Mouse (Mus musculus): ENCODE measurements around the gene Hoxb13. TPM values are rescaled to one million over a fixed set of nuclear protein-coding genes. Genes with fewer than 3 reads are reported as not detected.

Hoxb13 gene
- total RNA-seq, 2 experiments from 2014 or later: not detected

Other genes starting within 250 kb of the Hoxb13 start
- under 1 TPM; 0.22 to 0.53 TPM for gene Igf2bp1, start 188.4 kb upstream of the Hoxb13 start, total RNA-seq (2021)
- gene Gip, start 169.8 kb upstream of the Hoxb13 start, total RNA-seq (2021): not detected
- gene Snf8, start 159.4 kb upstream of the Hoxb13 start, total RNA-seq (2021): 10 to 100 TPM; 81.1 to 87.0 TPM
- 10 to 100 TPM; 49.3 to 57.7 TPM for gene Ube2z, start 128.9 kb upstream of the Hoxb13 start, total RNA-seq (2021)
- gene Atp5g1, start 118.6 kb upstream of the Hoxb13 start, total RNA-seq (2021): 100 to 1,000 TPM; 228 to 281 TPM
- not detected for gene Calcoco2, start 82.4 kb upstream of the Hoxb13 start, total RNA-seq (2021)
- not detected for gene Ttll6, start 60.5 kb upstream of the Hoxb13 start, total RNA-seq (2021)
- 100 to 1,000 TPM; 294 to 445 TPM for gene Hoxb9, start 77.1 kb downstream of the Hoxb13 start, total RNA-seq (2021)
- 100 to 1,000 TPM in 1 of 2 experiments, 10 to 100 TPM in 1; 54.8 to 119 TPM for gene Hoxb8, start 87.6 kb downstream of the Hoxb13 start, total RNA-seq (2021)
- 10 to 100 TPM; 33.5 to 59.0 TPM for gene Hoxb7, start 92.3 kb downstream of the Hoxb13 start, total RNA-seq (2021)
- gene Hoxb6, start 98.2 kb downstream of the Hoxb13 start, total RNA-seq (2021): 10 to 100 TPM; 37.0 to 68.1 TPM
- 10 to 100 TPM; 11.6 to 27.3 TPM for gene Hoxb5, start 109.0 kb downstream of the Hoxb13 start, total RNA-seq (2021)
- gene Hoxb4, start 124.0 kb downstream of the Hoxb13 start, total RNA-seq (2021): 10 to 100 TPM; 16.3 to 22.1 TPM
- 10 to 100 TPM; 17.2 to 20.7 TPM for gene Hoxb3, start 129.0 kb downstream of the Hoxb13 start, total RNA-seq (2021)
- gene Hoxb2, start 156.2 kb downstream of the Hoxb13 start, total RNA-seq (2021): 10 to 100 TPM; 17.1 to 21.5 TPM
- not detected for gene Hoxb1, start 171.4 kb downstream of the Hoxb13 start, total RNA-seq (2021)